Mouse (Mus musculus): ENCODE results near the gene Cox7a2l. TPM values are rescaled to one million over a fixed set of nuclear protein-coding genes. Genes with fewer than 3 reads are reported as not detected.

Cox7a2l gene
- total and polyA plus RNA-seq, 2 experiments, result 114 to 203 TPM

DNA sequence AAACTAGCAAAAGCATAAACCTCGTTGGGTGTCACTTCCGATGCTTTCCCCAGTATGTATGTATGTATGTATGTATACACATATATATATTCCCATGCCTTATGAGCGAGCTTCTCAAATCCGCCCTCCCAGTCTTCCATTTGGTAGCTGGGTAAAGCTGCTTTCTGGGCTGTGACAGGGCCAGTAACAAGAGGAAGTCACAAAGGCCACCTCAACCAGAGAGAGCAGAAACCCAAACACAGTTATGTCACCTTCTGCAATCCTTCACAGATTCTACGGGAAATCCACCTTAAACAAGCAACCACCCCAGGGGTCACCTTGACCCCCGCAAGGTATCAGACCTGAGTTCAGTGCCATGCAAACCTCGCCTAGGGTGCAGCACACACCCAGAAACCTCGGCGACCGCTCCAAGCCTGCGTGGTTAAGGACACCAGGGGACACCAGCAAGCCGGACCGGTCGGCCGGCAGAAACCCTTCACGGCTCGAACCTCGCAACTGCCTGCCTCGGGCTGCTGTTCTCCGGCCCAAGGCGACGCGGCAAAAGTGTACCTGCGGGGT is 3.4 kb downstream of the Cox7a2l start:
- H3K36me3 ChIP-seq (ENCODE audit: control insufficient read depth, insufficient read depth, low read length), result no peaks in the 10 kb centered on the region
- peak overlapping the region; percentile 89 for H3K9ac ChIP-seq (ENCODE audit: low read depth, low read length)
- H3K79me2 ChIP-seq (ENCODE audit: control insufficient read depth, insufficient read depth, low read length), result peaks cover 33% of the 10 kb centered on the region
- peaks cover 9% of the 10 kb centered on the region for H3K4me1 ChIP-seq (ENCODE audit: control insufficient read depth, insufficient read depth, low read length)
- H3K27ac ChIP-seq (replicated peaks; ENCODE audit: insufficient read depth, low read depth, low read length), result peak overlapping the region; percentile 90
- peak overlapping the region; percentile 62 for H3K4me3 ChIP-seq (ENCODE audit: insufficient read depth, low read depth, low read length)
- no peak for DNase-seq (ENCODE audit: extremely low read depth, low read depth, low spot score)
- no peak for TF ChIP-seq CTCF (IDR thresholded peaks at IDR 0.05; ENCODE audit: low read depth, low read length)
- TF ChIP-seq POLR2A (IDR thresholded peaks at IDR 0.05; ENCODE audit: extremely low read depth, insufficient read depth, low read length), result no peak
- under 1% methylated on average over 24 of the region's 24 CpGs for WGBS
- no peaks in the 10 kb centered on the region for H3K27me3 ChIP-seq (ENCODE audit: control insufficient read depth, insufficient read depth, low read length)

DNA sequence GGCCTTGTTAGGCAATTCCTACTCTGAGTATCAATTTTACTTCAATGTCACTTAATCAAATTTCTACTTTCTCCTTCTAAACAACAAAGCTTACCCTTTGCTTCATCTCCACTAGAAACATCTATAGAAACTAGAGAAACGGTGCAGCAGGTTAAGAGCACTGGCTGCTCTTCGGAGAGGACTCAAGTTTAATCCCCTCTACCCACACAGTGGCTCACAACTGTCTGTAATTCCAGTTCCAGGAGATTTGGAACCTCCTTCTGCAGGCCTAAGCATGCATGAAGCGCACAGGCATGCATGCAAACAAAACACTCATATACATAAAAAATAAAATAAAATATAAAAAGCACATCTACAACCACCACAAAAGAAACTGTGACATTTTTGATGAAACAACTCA is 5.0 kb downstream of the Cox7a2l start:
- TF ChIP-seq POLR2A (IDR thresholded peaks at IDR 0.05; ENCODE audit: extremely low read depth, insufficient read depth, low read length), result no peak
- no peak for TF ChIP-seq CTCF (IDR thresholded peaks at IDR 0.05; ENCODE audit: low read depth, low read length)
- Histone ChIP-seq H3K27ac (replicated peaks; ENCODE audit: insufficient read depth, low read depth, low read length) (no peak overlapping the region), H3K36me3 (ENCODE audit: control insufficient read depth, insufficient read depth, low read length) (no peaks in the 10 kb centered on the region), H3K9ac (ENCODE audit: low read depth, low read length) (no peak overlapping the region), H3K27me3 (ENCODE audit: control insufficient read depth, insufficient read depth, low read length) (no peaks in the 10 kb centered on the region), H3K4me1 (ENCODE audit: control insufficient read depth, insufficient read depth, low read length) (peaks cover 13% of the 10 kb centered on the region), H3K4me3 (ENCODE audit: insufficient read depth, low read depth, low read length) (no peak overlapping the region), H3K79me2 (ENCODE audit: control insufficient read depth, insufficient read depth, low read length) (peaks cover 40% of the 10 kb centered on the region)
- DNase-seq (ENCODE audit: extremely low read depth, low read depth, low spot score), result no peak
- WGBS, result 82% methylated on average over 3 of the region's 3 CpGs

DNA sequence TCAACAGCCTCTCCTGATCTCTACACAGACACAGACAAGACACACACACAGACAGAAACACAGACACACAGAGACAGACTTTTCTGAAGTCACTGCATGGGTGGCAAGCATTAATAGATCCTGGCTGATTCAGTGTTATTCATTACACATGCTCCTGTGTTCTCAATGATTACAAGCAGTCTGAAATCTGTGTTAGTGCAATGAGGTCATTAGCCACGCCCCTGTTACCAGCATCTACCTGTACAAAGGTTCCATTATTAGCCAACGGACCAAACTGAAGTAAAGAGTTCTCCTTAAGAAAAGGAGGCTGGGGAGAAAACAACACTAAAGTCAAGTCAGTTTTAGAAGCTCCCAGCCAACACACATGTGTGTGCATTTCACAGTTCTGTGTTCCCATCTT is 13.4 kb downstream of the Cox7a2l start:
- Histone ChIP-seq H3K4me3 (ENCODE audit: insufficient read depth, low read depth, low read length) (no peak overlapping the region), H3K27me3 (ENCODE audit: control insufficient read depth, insufficient read depth, low read length) (no peaks in the 10 kb centered on the region), H3K79me2 (ENCODE audit: control insufficient read depth, insufficient read depth, low read length) (peaks cover 22% of the 10 kb centered on the region; the same call in 1 of the 2 replicates), H3K4me1 (ENCODE audit: control insufficient read depth, insufficient read depth, low read length) (peaks cover 18% of the 10 kb centered on the region), H3K27ac (replicated peaks; ENCODE audit: insufficient read depth, low read depth, low read length) (peak overlapping the region; percentile 64), H3K36me3 (ENCODE audit: control insufficient read depth, insufficient read depth, low read length) (peaks cover 21% of the 10 kb centered on the region), H3K9ac (ENCODE audit: low read depth, low read length) (no peak overlapping the region)
- peak; percentile 76 for DNase-seq (ENCODE audit: extremely low read depth, low read depth, low spot score)
- 46% methylated on average over 2 of the region's 2 CpGs for WGBS
- TF ChIP-seq CTCF (IDR thresholded peaks at IDR 0.05; ENCODE audit: low read depth, low read length), result no peak
- TF ChIP-seq POLR2A (IDR thresholded peaks at IDR 0.05; ENCODE audit: extremely low read depth, insufficient read depth, low read length), result no peak

- Histone ChIP-seq H3K36me3 (ENCODE audit: control insufficient read depth, insufficient read depth, low read length) (peaks cover 29% of the 10 kb centered on the region), H3K9ac (ENCODE audit: low read depth, low read length) (no peak overlapping the region), H3K4me1 (ENCODE audit: control insufficient read depth, insufficient read depth, low read length) (peaks cover 10% of the 10 kb centered on the region), H3K79me2 (ENCODE audit: control insufficient read depth, insufficient read depth, low read length) (peaks cover 3% of the 10 kb centered on the region; the same call in 1 of the 2 replicates), H3K27me3 (ENCODE audit: control insufficient read depth, insufficient read depth, low read length) (no peaks in the 10 kb centered on the region), H3K4me3 (ENCODE audit: insufficient read depth, low read depth, low read length) (no peak overlapping the region), H3K27ac (replicated peaks; ENCODE audit: insufficient read depth, low read depth, low read length) (no peak overlapping the region)
- DNase-seq (ENCODE audit: extremely low read depth, low read depth, low spot score), result no peak
- 84% methylated on average over 4 of the region's 4 CpGs for WGBS
- TF ChIP-seq POLR2A (IDR thresholded peaks at IDR 0.05; ENCODE audit: extremely low read depth, insufficient read depth, low read length) (no peak), CTCF (IDR thresholded peaks at IDR 0.05; ENCODE audit: low read depth, low read length) (no peak)
Measured at GRCm38 (mm10) chr17:83499692-83500091, 17.4 kb downstream of the Cox7a2l start.

GRCm38 (mm10) chr17:83498889-83499288 is 18.2 kb downstream of the Cox7a2l start:
- TF ChIP-seq POLR2A (IDR thresholded peaks at IDR 0.05; ENCODE audit: extremely low read depth, insufficient read depth, low read length), result no peak
- no peak for TF ChIP-seq CTCF (IDR thresholded peaks at IDR 0.05; ENCODE audit: low read depth, low read length)
- Histone ChIP-seq H3K36me3 (ENCODE audit: control insufficient read depth, insufficient read depth, low read length) (peaks cover 29% of the 10 kb centered on the region), H3K4me3 (ENCODE audit: insufficient read depth, low read depth, low read length) (no peak overlapping the region), H3K4me1 (ENCODE audit: control insufficient read depth, insufficient read depth, low read length) (peaks cover 6% of the 10 kb centered on the region), H3K27me3 (ENCODE audit: control insufficient read depth, insufficient read depth, low read length) (no peaks in the 10 kb centered on the region), H3K79me2 (ENCODE audit: control insufficient read depth, insufficient read depth, low read length) (no peaks in the 10 kb centered on the region; the same call in 1 of the 2 replicates), H3K27ac (replicated peaks; ENCODE audit: insufficient read depth, low read depth, low read length) (no peak overlapping the region), H3K9ac (ENCODE audit: low read depth, low read length) (no peak overlapping the region)
- no peak for DNase-seq (ENCODE audit: extremely low read depth, low read depth, low spot score)
- 98% methylated on average over 5 of the region's 5 CpGs for WGBS

- Histone ChIP-seq H3K27me3 (ENCODE audit: control insufficient read depth, insufficient read depth, low read length) (no peaks in the 10 kb centered on the region), H3K4me1 (ENCODE audit: control insufficient read depth, insufficient read depth, low read length) (peaks cover 2% of the 10 kb centered on the region; the same call in 1 of the 2 replicates), H3K79me2 (ENCODE audit: control insufficient read depth, insufficient read depth, low read length) (no peaks in the 10 kb centered on the region), H3K36me3 (ENCODE audit: control insufficient read depth, insufficient read depth, low read length) (no peaks in the 10 kb centered on the region), H3K9ac (ENCODE audit: low read depth, low read length) (no peak overlapping the region), H3K4me3 (ENCODE audit: insufficient read depth, low read depth, low read length) (no peak overlapping the region), H3K27ac (replicated peaks; ENCODE audit: insufficient read depth, low read depth, low read length) (no peak overlapping the region)
- WGBS, result 93% methylated on average over 3 of the region's 3 CpGs
- DNase-seq (ENCODE audit: extremely low read depth, low read depth, low spot score), result no peak
- TF ChIP-seq POLR2A (IDR thresholded peaks at IDR 0.05; ENCODE audit: extremely low read depth, insufficient read depth, low read length) (no peak), CTCF (IDR thresholded peaks at IDR 0.05; ENCODE audit: low read depth, low read length) (no peak)
Measured at GRCm38 (mm10) chr17:83487762-83488161, 29.4 kb downstream of the Cox7a2l start.
